Mouse (Mus musculus) stomach, embryonic 15.5 days (tissue): ENCODE data around the gene Ublcp1. TPM values are rescaled to one million over a fixed set of nuclear protein-coding genes. Genes with fewer than 3 reads are reported as not detected.

Experiments used
- ATAC-seq: fragments of 200-750 bp; cut with Nextera tagmentation; 2 replicates; pipeline ENCODE4 v1.8.0; 2017; ENCODE audit warnings: low read depth, moderate number of reproducible peaks, moderate TSS enrichment; ENCODE audit not compliant: insufficient read depth, low FRiP score
- H3K27ac ChIP-seq: fragments of 300-500 bp; sonication (generic); 2 replicates; pipeline ENCODE4 v1.5.1; 2015; ENCODE audit warnings: mild to moderate bottlenecking, inconsistent platforms
- H3K27me3 ChIP-seq: fragments of 300-500 bp; sonication (generic); replicated peaks from 2 replicates; pipeline ENCODE4 v1.6.1; 2015; ENCODE audit warnings: inconsistent platforms
- H3K36me3 ChIP-seq: fragments of 300-500 bp; sonication (generic); 2 replicates; pipeline ENCODE4 v1.6.1; 2015; ENCODE audit warnings: inconsistent platforms
- H3K4me1 ChIP-seq: fragments of 300-500 bp; sonication (generic); 2 replicates; pipeline ENCODE4 v1.6.1; 2015; ENCODE audit warnings: inconsistent platforms
- H3K4me2 ChIP-seq: fragments of 300-500 bp; sonication (generic); 2 replicates; pipeline ENCODE4 v1.6.1; 2015; ENCODE audit warnings: mild to moderate bottlenecking, inconsistent platforms
- H3K4me3 ChIP-seq: fragments of 300-500 bp; sonication (generic); replicated peaks from 2 replicates; pipeline ENCODE4 v1.5.1; 2015; ENCODE audit warnings: inconsistent platforms
- H3K9ac ChIP-seq: fragments of 300-500 bp; sonication (generic); 2 replicates; pipeline ENCODE4 v1.6.1; 2015; ENCODE audit warnings: inconsistent platforms
- H3K9me3 ChIP-seq: fragments of 300-500 bp; sonication (generic); 2 replicates; pipeline ENCODE4 v1.6.1; 2016; ENCODE audit warnings: inconsistent platforms
- WGBS: fragments of 180-500 bp; shearing (Covaris S2); methylation state at CpG from one replicate; pipeline ENCODE4 v1.1.7; 2015; 5-methylcytosine and 5-hydroxymethylcytosine counted together
- microRNA-seq: library from miRNA; unstranded; fragments of <30 nt; microRNA quantifications from one replicate; pipeline ENCODE4, GENCODE M21; 2016
- polyA plus RNA-seq: library from polyadenylated mRNA; unstranded; fragments of >200 nt; fragmentation: Nextera tagmentation; extraction: Ambion mirVana; gene quantifications from 2 replicates; pipeline ENCODE4 v1.2.1, GENCODE M21; 2015

Ublcp1 gene
- polyA plus RNA-seq, 1 experiment from 2014 or later = 57.0 TPM

- no peak overlapping the region for H3K4me3 ChIP-seq
- no peaks in the 10 kb centered on the region for H3K4me1 ChIP-seq
- H3K27ac ChIP-seq = no peak overlapping the region
- no peaks in the 10 kb centered on the region for H3K27me3 ChIP-seq
- no peak overlapping the region for H3K4me2 ChIP-seq
- no peaks in the 10 kb centered on the region for H3K9me3 ChIP-seq
- no peak for ATAC-seq
- H3K9ac ChIP-seq = no peak overlapping the region
- WGBS = 62% methylated on average over 5 of the region's 5 CpGs
- H3K36me3 ChIP-seq = no peaks in the 10 kb centered on the region
Observed at GRCm38 (mm10) chr11:44406457-44406856, 63.8 kb downstream of the Ublcp1 start.

GRCm38 (mm10) chr11:44405961-44406360 lies 64.3 kb downstream of the Ublcp1 start:
- H3K27ac ChIP-seq = no peak overlapping the region
- H3K27me3 ChIP-seq = no peaks in the 10 kb centered on the region
- no peaks in the 10 kb centered on the region for H3K36me3 ChIP-seq
- H3K4me1 ChIP-seq = no peaks in the 10 kb centered on the region
- no peaks in the 10 kb centered on the region for H3K9me3 ChIP-seq
- no peak overlapping the region for H3K4me3 ChIP-seq
- H3K4me2 ChIP-seq = no peak overlapping the region
- no peak for ATAC-seq
- no peak overlapping the region for H3K9ac ChIP-seq
- WGBS = 18% methylated on average over 1 of the region's 1 CpGs

DNA sequence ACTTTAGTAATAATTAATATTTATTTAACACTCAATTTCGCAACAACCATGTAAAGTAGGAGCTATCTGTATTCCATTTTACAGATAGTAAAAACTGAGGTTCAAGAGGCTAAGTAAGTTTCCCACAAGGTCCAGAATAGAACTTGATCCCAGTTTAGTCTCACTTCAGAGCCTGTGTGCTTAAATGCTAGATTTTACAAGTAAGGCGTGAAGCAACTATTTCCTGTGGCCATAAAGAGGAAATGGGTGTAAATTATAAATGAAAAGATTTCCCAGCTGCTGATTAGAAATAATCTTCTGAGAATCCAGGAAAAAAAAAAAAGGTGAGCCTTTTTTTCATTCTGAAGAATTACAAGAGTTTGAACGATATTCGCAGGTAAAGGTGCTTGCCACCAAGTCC lies 65.2 kb downstream of the Ublcp1 start:
- ATAC-seq = no peak
- H3K4me2 ChIP-seq = no peak overlapping the region
- no peak overlapping the region for H3K9ac ChIP-seq
- H3K9me3 ChIP-seq = no peaks in the 10 kb centered on the region
- H3K27me3 ChIP-seq = no peaks in the 10 kb centered on the region
- 89% methylated on average over 4 of the region's 4 CpGs for WGBS
- no peaks in the 10 kb centered on the region for H3K4me1 ChIP-seq
- H3K4me3 ChIP-seq = no peak overlapping the region
- no peak overlapping the region for H3K27ac ChIP-seq
- no peaks in the 10 kb centered on the region for H3K36me3 ChIP-seq

Small RNAs within 50 kb of the gene (microRNA-seq; reads per million reads assigned to microRNA genes)
- gene Gm22121 = not detected

Other genes starting within 250 kb of the Ublcp1 start
- gene Il12b, start 70.4 kb downstream of the Ublcp1 start, polyA plus RNA-seq = 0.06 TPM in 1 of 2 replicates, not detected in the other
- gene Rnf145, start 48.5 kb upstream of the Ublcp1 start, polyA plus RNA-seq = 63.8 and 64.5 TPM in 2 replicates
- gene Ebf1, start 146.8 kb upstream of the Ublcp1 start, polyA plus RNA-seq = 11.8 and 12.2 TPM in 2 replicates